In the genomic region with DNA sequence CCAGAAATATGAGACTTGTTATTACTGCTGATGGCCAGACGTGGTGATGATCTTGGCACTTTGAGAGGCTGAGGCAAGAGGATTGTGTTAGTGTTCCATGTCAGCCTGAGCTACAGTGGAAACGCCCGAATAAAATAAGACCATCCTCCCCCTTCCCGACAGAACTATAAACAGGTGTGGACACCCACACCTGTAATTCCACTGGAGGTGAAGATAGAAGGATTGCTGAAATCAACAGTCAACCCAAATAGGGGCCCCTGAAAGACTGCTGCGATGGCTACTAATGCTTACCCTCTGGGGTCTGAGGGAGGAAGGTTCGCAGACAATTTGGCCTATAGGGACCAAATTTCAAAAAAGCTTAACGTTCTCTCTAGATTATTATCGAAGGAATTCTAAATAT, we compare ENCODE assay signal across 8 mouse cellular contexts. TPM values are rescaled to one million over a fixed set of nuclear protein-coding genes. Genes with fewer than 3 reads are reported as not detected.
DNase-seq lines count a peak whose midpoint lies in the region; ATAC-seq lines count a peak whose summit lies in the region.

No protein-coding gene starts in this region.

- 17% methylated on average over 8 of the region's 8 CpGs for WGBS in neural tube, embryonic 11.5 days
- 13% methylated on average over 8 of the region's 8 CpGs for WGBS in hindbrain, embryonic 16.5 days
- WGBS in neural tube, embryonic 12.5 days, result 16% methylated on average over 8 of the region's 8 CpGs

- H3K27ac ChIP-seq in neural tube, embryonic 11.5 days (ENCODE audit: low read depth, low read length), result peak overlapping the region; percentile 65
- H3K27ac ChIP-seq in hindbrain, embryonic 16.5 days (ENCODE audit: low read depth, low read length), result peak overlapping the region; percentile 81
- H3K27ac ChIP-seq in neural tube, embryonic 12.5 days, result no peak overlapping the region

- H3K4me1 ChIP-seq in neural tube, embryonic 11.5 days (ENCODE audit: control insufficient read depth, insufficient read depth, low read length), result peaks cover 8% of the 10 kb centered on the region
- H3K4me1 ChIP-seq in hindbrain, embryonic 16.5 days (ENCODE audit: control insufficient read depth, insufficient read depth, low read depth, low read length), result peaks cover 18% of the 10 kb centered on the region
- peaks cover 27% of the 10 kb centered on the region for H3K4me1 ChIP-seq in neural tube, embryonic 12.5 days

- no peak for ATAC-seq in CD4-positive, CD25-positive, alpha-beta regulatory T cell, adult 4 months
- no peak for ATAC-seq in neural tube, embryonic 11.5 days (ENCODE audit: insufficient read depth, low FRiP score, low TSS enrichment)
- no peak for ATAC-seq in hindbrain, embryonic 16.5 days
- no peak for ATAC-seq in neural tube, embryonic 12.5 days (ENCODE audit: low FRiP score, low read depth)

- peak overlapping the region; percentile 91 for H3K4me3 ChIP-seq in neural tube, embryonic 11.5 days (ENCODE audit: low read depth, low read length)
- peak overlapping the region; percentile 93 for H3K4me3 ChIP-seq in hindbrain, embryonic 16.5 days (ENCODE audit: low read length)
- H3K4me3 ChIP-seq in neural tube, embryonic 12.5 days, result peak overlapping the region; percentile 89

- DNase-seq in CD4-positive, CD25-positive, alpha-beta regulatory T cell, adult 2 months (ENCODE audit: low read depth, low spot score), result peak; percentile 20
- DNase-seq in neural tube, embryonic 11.5 days (ENCODE audit: low spot score), result no peak
- DNase-seq in neural tube, embryonic 10.5 days (ENCODE audit: extremely low spot score, low spot score), result no peak
- DNase-seq in urinary bladder, postnatal 25 days (ENCODE audit: low spot score), result no peak
- DNase-seq in right cerebral cortex, postnatal 10 days (ENCODE audit: low spot score in 2 of 2), result no peak

- no peaks in the 10 kb centered on the region for H3K9me3 ChIP-seq in neural tube, embryonic 11.5 days (ENCODE audit: control insufficient read depth, low read length)
- H3K9me3 ChIP-seq in hindbrain, embryonic 16.5 days (ENCODE audit: control insufficient read depth, low read length), result no peaks in the 10 kb centered on the region
- no peaks in the 10 kb centered on the region for H3K9me3 ChIP-seq in neural tube, embryonic 12.5 days

- no peaks in the 10 kb centered on the region for H3K27me3 ChIP-seq in neural tube, embryonic 11.5 days (ENCODE audit: control insufficient read depth, insufficient read depth, low read length)
- H3K27me3 ChIP-seq in hindbrain, embryonic 16.5 days (replicated peaks; ENCODE audit: control insufficient read depth, insufficient read depth, low read length), result no peaks in the 10 kb centered on the region
- no peaks in the 10 kb centered on the region for H3K27me3 ChIP-seq in neural tube, embryonic 12.5 days (replicated peaks)

- peak overlapping the region; percentile 58 for H3K4me2 ChIP-seq in neural tube, embryonic 11.5 days (ENCODE audit: low read depth)
- H3K4me2 ChIP-seq in hindbrain, embryonic 16.5 days (ENCODE audit: low read length), result peak overlapping the region; percentile 63
- peak overlapping the region; percentile 92 for H3K4me2 ChIP-seq in neural tube, embryonic 12.5 days (replicated peaks)

- H3K36me3 ChIP-seq in neural tube, embryonic 11.5 days (ENCODE audit: control insufficient read depth, insufficient read depth, low read length), result peaks cover 3% of the 10 kb centered on the region
- H3K36me3 ChIP-seq in hindbrain, embryonic 16.5 days (ENCODE audit: control insufficient read depth, insufficient read depth, low read length), result peaks cover 10% of the 10 kb centered on the region
- peaks cover 25% of the 10 kb centered on the region for H3K36me3 ChIP-seq in neural tube, embryonic 12.5 days

- H3K9ac ChIP-seq in neural tube, embryonic 11.5 days (ENCODE audit: low read length), result peak overlapping the region; percentile 76
- H3K9ac ChIP-seq in hindbrain, embryonic 16.5 days (ENCODE audit: low read depth, low read length), result peak overlapping the region; percentile 78
- peak overlapping the region; percentile 82 for H3K9ac ChIP-seq in neural tube, embryonic 12.5 days

RNA-seq across cellular contexts. Expression of a gene that starts 27.3 kb away (rescaled TPM):
- 10 to 100 TPM; 53.5 to 64.8 TPM for polyA plus RNA-seq in CD4-positive, CD25-positive, alpha-beta regulatory T cell, adult 4 months (2017; shearing (Covaris generic))
- polyA plus RNA-seq in neural tube, embryonic 11.5 days (2014; fragmentation: Nextera tagmentation; extraction: Ambion mirVana), result 84.7 and 92.1 TPM in 2 replicates
- 82.1 and 84.6 TPM in 2 replicates for polyA plus RNA-seq in hindbrain, embryonic 16.5 days (2015; fragmentation: Nextera tagmentation; extraction: Ambion mirVana)
- 78.3 and 82.8 TPM in 2 replicates for polyA plus RNA-seq in neural tube, embryonic 12.5 days (2016; fragmentation: Nextera tagmentation; extraction: Ambion mirVana)

RNA-seq across cellular contexts. Expression of a gene that starts 27.3 kb away (rescaled TPM):
- 10 to 100 TPM; 25.0 to 39.0 TPM for polyA plus RNA-seq in CD4-positive, CD25-positive, alpha-beta regulatory T cell, adult 4 months (2017; shearing (Covaris generic))
- polyA plus RNA-seq in neural tube, embryonic 11.5 days (2014; fragmentation: Nextera tagmentation; extraction: Ambion mirVana), result 24.3 and 26.0 TPM in 2 replicates
- polyA plus RNA-seq in hindbrain, embryonic 16.5 days (2015; fragmentation: Nextera tagmentation; extraction: Ambion mirVana), result 45.3 and 49.1 TPM in 2 replicates
- 42.3 and 43.6 TPM in 2 replicates for polyA plus RNA-seq in neural tube, embryonic 12.5 days (2016; fragmentation: Nextera tagmentation; extraction: Ambion mirVana)

RNA-seq across cellular contexts. Expression of a gene that starts 27.3 kb away (rescaled TPM):
- polyA plus RNA-seq in CD4-positive, CD25-positive, alpha-beta regulatory T cell, adult 4 months (2017; shearing (Covaris generic)), result 10 to 100 TPM; 49.4 to 61.5 TPM
- polyA plus RNA-seq in neural tube, embryonic 11.5 days (2014; fragmentation: Nextera tagmentation; extraction: Ambion mirVana), result 125 and 128 TPM in 2 replicates
- 82.7 and 84.5 TPM in 2 replicates for polyA plus RNA-seq in hindbrain, embryonic 16.5 days (2015; fragmentation: Nextera tagmentation; extraction: Ambion mirVana)
- polyA plus RNA-seq in neural tube, embryonic 12.5 days (2016; fragmentation: Nextera tagmentation; extraction: Ambion mirVana), result 97.8 and 104 TPM in 2 replicates
